Mouse (Mus musculus) thymus, adult 2 months (tissue): Measurements from ENCODE around the gene Cd2ap.

Experiments
- CTCF ChIP-seq: fragments of 200-500 bp; IDR thresholded peaks from 2 replicates; pipeline ENCODE4 v1.5.1; 2012; ENCODE audit warnings: mild to moderate bottlenecking, control low read depth, low read length, moderate library complexity, borderline replicate concordance; ENCODE audit not compliant: control insufficient read depth, poor library complexity, insufficient read depth; ENCODE audit errors: extremely low read depth
- POLR2A ChIP-seq: fragments of 200-500 bp; IDR thresholded peaks from 2 replicates; pipeline ENCODE4 v1.6.1; 2012; ENCODE audit warnings: mild to moderate bottlenecking, low read length, control low read depth, moderate library complexity; ENCODE audit not compliant: control insufficient read depth, poor library complexity, insufficient read depth; ENCODE audit errors: extremely low read depth

GRCm38 (mm10) chr17:42788686-42789453 lies 87.6 kb downstream of the Cd2ap start:
- TF ChIP-seq CTCF (no peak), POLR2A (no peak)
